Mouse (Mus musculus) stomach, postnatal 0 days (tissue): ENCODE measurements around the gene Trim26.

Experiments
- CTCF ChIP-seq: IDR thresholded peaks from 2 replicates; pipeline ENCODE4 v1.5.1; 2016; ENCODE audit warnings: antibody characterized with exemption, low read depth, mild to moderate bottlenecking, moderate library complexity
- EP300 ChIP-seq: optimal IDR thresholded peaks from 2 replicates; pipeline ENCODE3; 2016; ENCODE audit warnings: antibody characterized with exemption

GRCm38 (mm10) chr17:36855484-36855883 lies 18.6 kb downstream of the Trim26 start:
- no peak for TF ChIP-seq CTCF
- TF ChIP-seq EP300: no peak
